Mouse (Mus musculus) spleen, adult 2 months (tissue): Measurements from ENCODE around the gene Senp2. TPM values are rescaled to one million over a fixed set of nuclear protein-coding genes. Genes with fewer than 3 reads are reported as not detected.

Experiments
- DNase-seq, 2 experiments: peaks; one replicate each; pipeline versions ENCODE4 v3.0.0 to v3.0.0-alpha.2; 2012 to 2021; ENCODE audit warnings: low spot score in 2 of 2, low read depth in 1 of 2
- H3K27ac ChIP-seq: fragments of 200-500 bp; 2 replicates; pipeline ENCODE4 v1.5.1; 2012; ENCODE audit warnings: low read length, inconsistent platforms; ENCODE audit not compliant: insufficient read depth
- H3K27me3 ChIP-seq: fragments of 200-500 bp; 2 replicates; pipeline ENCODE4 v1.6.1; 2012; ENCODE audit warnings: mild to moderate bottlenecking, moderate library complexity, low read length, inconsistent platforms; ENCODE audit not compliant: control insufficient read depth, insufficient read depth
- H3K36me3 ChIP-seq: fragments of 200-500 bp; 2 replicates; pipeline ENCODE4 v1.6.1; 2012; ENCODE audit warnings: mild to moderate bottlenecking, low read length, inconsistent platforms; ENCODE audit not compliant: control insufficient read depth, insufficient read depth
- H3K4me1 ChIP-seq: fragments of 200-500 bp; 2 replicates; pipeline ENCODE4 v1.6.1; 2011; ENCODE audit warnings: inconsistent platforms; ENCODE audit not compliant: control insufficient read depth, insufficient read depth, insufficient read length
- H3K4me3 ChIP-seq: fragments of 200-500 bp; 2 replicates; pipeline ENCODE4 v1.5.1; 2011; ENCODE audit warnings: mild to moderate bottlenecking, inconsistent platforms; ENCODE audit not compliant: insufficient read depth, insufficient read length; ENCODE audit errors: extremely low read depth
- CTCF ChIP-seq: fragments of 200-500 bp; IDR thresholded peaks from 2 replicates; pipeline ENCODE4 v1.5.1; 2011; ENCODE audit warnings: mild to moderate bottlenecking, inconsistent platforms; ENCODE audit not compliant: insufficient read depth, insufficient read length, insufficient replicate concordance; ENCODE audit errors: extremely low read depth
- POLR2A ChIP-seq: fragments of 200-500 bp; IDR thresholded peaks from 2 replicates; pipeline ENCODE4 v1.6.1; 2011; ENCODE audit warnings: low read depth, low read length, inconsistent platforms
- WGBS: fragments of 180-500 bp; shearing (Covaris S2); methylation state at CpG from one replicate; pipeline ENCODE4 v1.1.7; 2018; 5-methylcytosine and 5-hydroxymethylcytosine counted together
- polyA plus RNA-seq: library from polyadenylated mRNA; depleted of rRNA; stranded (reverse); fragments of >200 nt; gene quantifications from 2 replicates; pipeline ENCODE4 v1.2.3, GENCODE M21; 2012

Senp2 gene
- polyA plus RNA-seq, 1 experiment = 7.4 TPM

GRCm38 (mm10) chr16:21996881-21997641 is 12.2 kb upstream of the Senp2 start:
- TF ChIP-seq POLR2A (no peak), CTCF (no peak)
- Histone ChIP-seq H3K4me1 (no peaks in the 10 kb centered on the region), H3K4me3 (no peak overlapping the region), H3K36me3 (no peaks in the 10 kb centered on the region), H3K27ac (no peak overlapping the region), H3K27me3 (no peaks in the 10 kb centered on the region)
- DNase-seq = no peak
- 59% methylated on average over 5 of the region's 5 CpGs for WGBS

- no peak for DNase-seq
- H3K27ac ChIP-seq = no peak overlapping the region
- H3K27me3 ChIP-seq = no peaks in the 10 kb centered on the region
- no peaks in the 10 kb centered on the region for H3K4me1 ChIP-seq
- no peaks in the 10 kb centered on the region for H3K36me3 ChIP-seq
- 63% methylated on average over 5 of the region's 5 CpGs for WGBS
- TF ChIP-seq CTCF (no peak), POLR2A (no peak)
- H3K4me3 ChIP-seq = no peak overlapping the region
These were observed 11.2 kb upstream of the Senp2 start for GRCm38 (mm10) chr16:21998061-21998460.

- TF ChIP-seq POLR2A (no peak), CTCF (no peak)
- no peak for DNase-seq
- 86% methylated on average over 4 of the region's 4 CpGs for WGBS
These were observed 9.2 kb upstream of the Senp2 start for GRCm38 (mm10) chr16:21999941-22000690.

GRCm38 (mm10) chr16:22001172-22001571 is 8.1 kb upstream of the Senp2 start:
- Histone ChIP-seq H3K4me3 (no peak overlapping the region), H3K27me3 (no peaks in the 10 kb centered on the region), H3K27ac (no peak overlapping the region), H3K4me1 (no peaks in the 10 kb centered on the region), H3K36me3 (no peaks in the 10 kb centered on the region)
- no peak for DNase-seq
- 81% methylated on average over 4 of the region's 4 CpGs for WGBS
- no peak for TF ChIP-seq CTCF
- no peak for TF ChIP-seq POLR2A

More at GRCm38 (mm10) chr16:21999941-22000690, 9.2 kb upstream of the Senp2 start:
- Histone ChIP-seq H3K27me3 (no peaks in the 10 kb centered on the region), H3K27ac (no peak overlapping the region), H3K36me3 (no peaks in the 10 kb centered on the region), H3K4me3 (no peak overlapping the region), H3K4me1 (no peaks in the 10 kb centered on the region)

DNA sequence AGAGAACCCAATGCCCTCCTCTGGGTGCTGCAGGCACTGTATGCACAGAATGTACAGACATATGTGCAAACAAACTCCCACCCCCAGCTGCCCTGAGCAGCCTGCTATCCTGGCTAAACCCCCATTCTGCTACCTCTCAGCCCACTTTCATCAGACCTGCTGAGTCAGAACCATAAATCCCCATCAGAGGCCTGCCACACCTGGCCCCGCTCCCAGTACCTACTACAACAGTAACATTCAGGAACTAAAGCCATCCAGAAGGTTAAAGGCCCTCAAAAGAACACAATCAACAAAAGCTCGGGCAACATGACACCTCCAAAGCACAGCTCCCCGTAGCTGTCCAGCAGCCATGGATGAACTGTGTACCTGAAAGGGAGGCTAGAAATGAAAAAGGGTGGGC is 7.7 kb upstream of the Senp2 start:
- Histone ChIP-seq H3K27ac (no peak overlapping the region), H3K36me3 (no peaks in the 10 kb centered on the region), H3K4me3 (no peak overlapping the region), H3K27me3 (no peaks in the 10 kb centered on the region), H3K4me1 (no peaks in the 10 kb centered on the region)
- WGBS = 76% methylated on average over 3 of the region's 3 CpGs
- TF ChIP-seq POLR2A = no peak
- no peak for TF ChIP-seq CTCF
- no peak for DNase-seq

- Histone ChIP-seq H3K4me3 (peak overlapping the region; percentile 85), H3K4me1 (0 out of 2 replicates have a peak, but pooled peaks cover 3% of the 10 kb centered on the region)
- under 1% methylated on average over 51 of the region's 51 CpGs for WGBS
These were observed 312 bp downstream of the Senp2 start for GRCm38 (mm10) chr16:22009596-22009995.

DNA sequence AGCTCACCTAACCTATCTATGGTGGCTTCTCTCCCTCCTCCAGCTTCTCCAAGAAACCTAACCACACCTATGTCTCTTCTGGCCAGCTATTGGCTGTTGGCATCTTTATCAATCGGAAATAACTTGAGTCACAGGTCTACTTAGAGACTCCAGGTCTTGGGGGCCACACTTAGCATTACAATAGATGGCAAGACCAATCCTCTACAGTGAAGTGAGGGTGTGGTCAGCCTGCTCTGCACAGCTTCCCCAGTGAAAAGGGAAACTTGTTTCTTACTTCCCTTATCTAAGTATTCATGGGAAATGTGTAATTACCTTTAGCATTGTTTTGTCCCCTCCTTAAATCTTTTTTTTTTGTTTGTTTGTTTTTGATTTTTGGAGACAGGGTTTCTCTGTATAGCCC is 6.3 kb downstream of the Senp2 start:
- no peaks in the 10 kb centered on the region for H3K27me3 ChIP-seq
- WGBS = 92% methylated on average over 1 of the region's 1 CpGs
- peaks cover 24% of the 10 kb centered on the region for H3K36me3 ChIP-seq
- H3K4me3 ChIP-seq = no peak overlapping the region
- no peak for DNase-seq
- TF ChIP-seq POLR2A (no peak), CTCF (no peak)
- no peak overlapping the region for H3K27ac ChIP-seq
- H3K4me1 ChIP-seq = no peaks in the 10 kb centered on the region

More at GRCm38 (mm10) chr16:22009596-22009995, 312 bp downstream of the Senp2 start:
- Histone ChIP-seq H3K27ac (peak overlapping the region; percentile 79), H3K36me3 (no peaks in the 10 kb centered on the region; the same call in 1 of the 2 replicates), H3K27me3 (no peaks in the 10 kb centered on the region)
- TF ChIP-seq POLR2A (no peak), CTCF (no peak)
- no peak for DNase-seq
